Mouse (Mus musculus) layer of hippocampus, adult 9-11 months (tissue): Measurements from ENCODE around the gene Cspg5.

ENCODE experiments used
- DNase-seq: peaks from one replicate; pipeline ENCODE4 v3.0.0; 2022

The Cspg5 gene

DNA sequence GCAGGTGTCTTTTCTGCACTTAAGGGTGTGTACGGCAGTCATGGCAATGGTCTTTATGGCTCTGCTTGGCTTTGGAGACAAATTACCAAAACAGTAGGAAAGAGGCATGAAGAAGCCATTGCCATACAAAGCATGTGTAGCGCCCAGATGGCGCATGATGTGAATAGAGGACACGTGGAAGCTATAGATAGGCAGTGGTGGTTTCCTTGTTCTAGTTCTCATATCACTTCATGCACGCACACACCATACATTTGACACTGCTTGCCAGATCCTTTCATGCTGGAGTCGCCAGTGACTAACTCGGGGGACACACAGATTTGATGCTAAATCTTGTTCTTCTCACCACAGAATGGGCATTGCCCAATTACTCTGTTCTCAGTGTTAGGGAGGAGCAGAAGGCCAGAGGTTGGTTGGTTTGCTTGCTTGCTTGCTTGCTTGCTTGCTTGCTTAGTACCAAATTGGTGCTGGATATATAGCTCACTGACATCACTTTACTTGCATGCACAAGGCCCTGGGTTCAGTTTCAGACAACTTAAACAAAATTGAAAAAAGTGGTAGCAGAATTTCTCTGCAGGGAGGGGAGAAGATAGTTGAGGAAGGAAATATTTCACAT is at the start of gene Cspg5:
Gene Cspg5, plus strand, starts transcription at position 563 of the 613 bp plus-strand sequence.
- no peak for DNase-seq

DNA sequence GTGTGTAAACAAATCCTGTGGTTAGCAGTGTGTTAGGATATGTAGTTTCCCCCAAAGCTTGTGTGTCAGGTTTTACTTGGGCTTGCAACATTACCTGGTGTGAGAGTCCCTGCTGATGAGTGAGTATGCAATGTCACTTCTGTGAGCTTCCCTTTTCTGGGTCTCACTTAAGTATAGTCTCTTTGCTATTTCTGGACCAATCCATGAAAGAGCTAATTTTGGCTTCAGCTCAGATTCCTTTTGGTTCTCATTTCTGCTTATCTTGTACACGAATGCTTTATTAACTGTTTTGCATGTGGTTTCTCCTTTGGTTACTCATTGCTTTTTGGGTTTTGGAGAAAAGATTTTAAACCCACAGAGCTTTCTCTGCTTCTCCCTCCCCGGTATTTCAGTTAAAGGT is 43.7 kb upstream of the Cspg5 start:
- DNase-seq: no peak

DNA sequence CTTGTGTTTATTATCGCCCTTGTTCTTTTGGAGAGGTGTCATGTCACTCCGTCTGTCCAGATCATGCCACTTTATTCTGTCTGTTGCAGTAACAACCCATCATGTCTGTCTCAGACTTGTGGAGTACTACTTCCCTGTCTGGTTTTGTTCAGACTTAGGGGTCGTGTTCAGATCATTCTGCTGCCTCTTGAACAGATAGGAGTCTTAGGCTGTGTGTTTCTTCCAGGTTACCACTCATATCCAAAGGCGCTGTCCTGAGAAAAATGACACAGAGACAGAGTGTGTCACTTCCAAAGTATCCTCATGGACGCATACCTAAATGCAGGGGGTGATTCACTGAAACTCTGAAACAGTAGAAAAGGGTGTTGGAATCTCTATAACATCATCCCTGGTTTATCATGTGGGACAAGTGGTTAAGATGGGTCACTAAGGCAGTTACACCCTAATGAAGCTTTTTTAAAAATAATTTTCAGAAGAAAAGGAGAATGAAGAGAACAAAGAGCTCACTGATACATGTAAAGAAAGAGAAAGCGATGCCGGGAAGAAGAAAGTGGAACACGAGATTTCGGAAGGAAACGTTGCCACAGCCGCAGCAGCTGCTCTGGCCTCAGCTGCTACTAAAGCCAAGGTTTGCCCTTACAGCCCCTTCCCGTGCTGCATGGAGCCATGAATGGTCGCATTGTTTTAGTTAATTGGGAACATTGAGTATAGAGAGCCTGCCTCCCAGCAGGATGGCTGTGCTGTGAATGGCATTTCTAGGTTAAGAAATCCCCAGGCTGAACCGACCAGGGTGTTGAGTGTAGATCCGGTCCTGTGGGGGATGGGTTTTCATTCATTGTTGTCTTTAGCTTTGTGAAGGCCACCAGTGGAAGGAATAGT is 37.8 kb upstream of the Cspg5 start:
- peak; percentile 82 for DNase-seq

DNA sequence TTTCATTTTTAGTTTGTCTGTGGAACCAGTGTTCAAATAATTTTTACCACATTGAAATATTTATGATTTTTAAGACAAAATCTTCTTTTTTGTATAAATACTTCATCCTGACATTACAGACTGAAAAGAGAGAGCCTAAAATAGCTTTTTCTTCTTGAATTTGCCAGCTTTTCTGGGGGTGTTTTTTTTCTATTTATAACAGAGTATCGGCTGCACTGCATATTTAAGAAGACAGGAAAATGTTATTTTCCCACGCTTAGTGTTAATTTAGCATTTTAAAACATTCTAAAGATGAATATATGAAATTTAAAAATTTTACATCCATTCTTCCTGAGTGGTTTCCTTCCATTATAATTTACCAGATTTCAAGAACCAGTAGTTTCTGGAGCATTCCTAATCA is 37.1 kb upstream of the Cspg5 start:
- DNase-seq: no peak

DNA sequence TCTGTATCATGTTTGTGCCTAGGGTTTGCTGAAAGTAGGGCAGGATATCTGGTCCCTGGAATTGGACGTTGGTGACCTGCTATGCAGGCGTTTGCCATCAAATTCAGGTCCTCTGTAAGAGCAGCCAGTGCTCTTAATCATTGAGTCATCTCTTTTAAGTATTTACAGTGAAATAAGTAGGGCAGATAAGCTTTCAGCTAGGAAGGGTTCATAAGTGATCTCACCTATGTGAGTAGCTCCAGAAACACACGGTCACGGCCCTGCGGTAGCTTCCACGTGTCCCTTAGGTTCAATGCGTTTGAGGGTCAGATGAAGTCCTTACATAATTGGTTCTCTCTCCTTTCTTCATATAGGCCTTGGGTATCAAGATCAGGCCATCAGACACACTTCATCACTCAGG is 35.3 kb upstream of the Cspg5 start:
- DNase-seq: no peak

DNA sequence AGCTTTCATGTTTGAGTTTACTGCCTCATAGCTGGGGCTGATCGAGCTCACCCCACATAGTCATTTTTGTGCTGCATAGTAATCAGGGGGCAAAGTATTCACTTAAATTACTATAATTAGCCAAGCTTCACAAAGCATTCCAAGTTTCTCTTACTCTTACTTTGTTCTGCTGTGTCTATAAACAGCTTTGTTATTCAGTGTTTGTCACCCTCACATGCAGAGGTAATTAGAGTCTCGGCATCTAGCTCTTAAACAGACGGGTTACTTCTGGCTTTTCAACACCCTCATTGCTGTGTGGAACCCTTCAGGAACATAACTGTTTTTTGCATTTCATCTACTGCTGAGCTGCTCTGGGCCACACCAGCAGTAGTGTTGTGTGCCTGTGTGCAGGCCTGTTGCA is 34.6 kb upstream of the Cspg5 start:
- DNase-seq: no peak

DNA sequence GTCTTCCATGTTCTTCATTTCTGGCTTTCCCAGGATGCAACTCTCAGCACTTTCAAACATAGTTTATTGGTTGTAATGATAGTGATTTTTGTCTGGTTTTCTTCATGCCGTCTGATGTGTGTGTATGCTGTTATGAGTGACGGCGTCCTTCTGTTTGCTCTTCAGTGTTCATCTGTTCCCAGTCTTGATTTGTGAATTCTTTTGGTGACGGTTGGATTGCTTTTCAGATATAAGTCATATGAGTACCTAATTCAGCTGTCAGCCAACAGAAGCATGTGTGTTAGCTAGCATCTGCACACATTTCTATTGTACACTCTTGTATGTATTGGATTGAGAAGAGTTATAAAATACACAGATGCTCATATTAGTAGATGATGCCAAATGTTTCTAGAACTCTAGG is 19.3 kb upstream of the Cspg5 start:
- DNase-seq: peak; percentile 65

DNA sequence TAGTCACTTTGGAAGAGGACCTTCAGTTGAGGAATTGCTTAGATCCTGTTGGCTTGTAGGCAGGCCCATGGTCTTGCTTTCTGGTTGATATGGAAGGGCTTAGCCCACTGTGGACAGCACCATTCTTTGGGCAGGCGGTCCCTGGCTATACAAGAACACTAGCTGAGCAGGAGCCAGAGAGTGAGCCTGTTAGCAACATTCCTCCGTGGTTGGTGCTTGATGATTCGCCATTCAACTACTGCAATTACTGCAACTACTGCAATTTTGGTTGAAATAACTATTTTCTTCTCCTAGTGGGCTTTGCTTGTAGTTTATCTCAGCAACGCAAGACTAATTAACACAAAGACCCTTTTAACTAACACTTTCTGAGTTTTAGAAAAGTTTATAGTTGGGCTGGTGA is 17.4 kb upstream of the Cspg5 start:
- no peak for DNase-seq

DNA sequence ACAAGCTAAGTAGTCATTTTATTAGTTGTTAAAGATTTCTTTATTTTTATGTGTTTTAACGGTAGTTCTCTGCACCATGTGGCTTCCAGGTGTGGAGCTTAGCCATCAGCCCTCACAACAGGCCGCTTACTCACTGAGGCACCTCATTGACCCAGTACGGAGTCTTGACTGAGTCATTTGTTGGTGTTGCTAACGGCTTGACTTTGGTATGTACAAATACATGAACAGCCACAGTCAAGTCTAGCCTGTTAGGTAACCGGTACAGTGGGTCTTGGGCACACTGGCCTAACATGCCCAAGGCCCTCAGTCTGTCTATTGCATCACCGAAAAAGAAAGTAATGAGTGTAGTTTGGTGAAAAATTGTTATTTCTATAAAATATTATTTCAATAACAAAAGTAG is 14.9 kb upstream of the Cspg5 start:
- no peak for DNase-seq

DNA sequence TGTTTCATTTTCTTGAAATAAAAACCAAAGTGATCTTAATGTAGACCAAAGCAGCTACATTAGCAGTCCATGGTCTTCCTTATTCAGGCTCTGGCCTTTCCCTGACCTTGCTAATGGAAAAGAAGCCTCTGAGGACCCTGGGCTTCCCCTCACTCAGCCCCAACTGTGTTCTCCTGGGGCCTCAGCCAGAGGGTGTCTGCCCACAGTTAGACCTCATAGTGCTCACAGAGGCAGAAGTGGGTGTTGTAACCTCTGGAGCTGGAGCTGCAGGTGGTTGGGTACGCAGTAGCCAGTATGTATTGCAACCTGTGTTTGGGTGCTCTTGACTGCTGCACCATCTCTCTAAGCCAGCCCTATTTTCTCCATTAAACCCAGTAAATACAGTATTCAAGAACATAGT is 14.5 kb upstream of the Cspg5 start:
- no peak for DNase-seq

DNA sequence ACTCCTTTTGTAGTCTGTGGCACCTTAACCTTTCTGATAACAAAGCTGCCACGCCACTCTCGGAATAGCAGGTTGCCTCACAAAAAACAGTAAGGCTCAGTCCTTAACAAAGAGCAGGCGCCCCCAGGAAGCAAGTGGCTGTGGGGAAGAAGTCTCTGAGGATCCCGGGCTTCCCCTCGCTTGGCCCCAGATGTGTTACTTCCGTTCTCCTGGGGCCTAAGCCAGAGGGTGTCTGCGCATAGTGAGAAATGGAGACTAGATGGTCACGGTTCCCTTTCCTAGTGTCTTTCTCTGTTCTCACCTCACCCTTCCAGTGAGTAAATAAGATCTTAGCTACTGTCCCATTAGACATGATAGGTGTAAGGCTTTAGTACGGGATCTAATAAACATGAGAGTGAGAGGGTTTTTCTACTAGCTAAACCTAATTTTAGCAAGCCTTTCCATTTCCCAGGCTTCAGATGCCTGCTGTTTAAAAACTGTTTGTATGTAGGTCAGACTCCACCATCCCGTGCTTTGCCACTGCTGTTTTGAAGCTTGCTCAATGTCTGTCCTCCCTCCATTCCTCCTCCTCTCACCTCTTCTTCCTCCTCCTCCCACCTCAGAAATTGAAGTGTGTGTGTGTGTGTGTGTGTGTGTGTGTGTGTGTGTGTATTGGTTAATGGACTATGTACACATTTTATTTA is 13.9 kb upstream of the Cspg5 start:
- DNase-seq: no peak

DNA sequence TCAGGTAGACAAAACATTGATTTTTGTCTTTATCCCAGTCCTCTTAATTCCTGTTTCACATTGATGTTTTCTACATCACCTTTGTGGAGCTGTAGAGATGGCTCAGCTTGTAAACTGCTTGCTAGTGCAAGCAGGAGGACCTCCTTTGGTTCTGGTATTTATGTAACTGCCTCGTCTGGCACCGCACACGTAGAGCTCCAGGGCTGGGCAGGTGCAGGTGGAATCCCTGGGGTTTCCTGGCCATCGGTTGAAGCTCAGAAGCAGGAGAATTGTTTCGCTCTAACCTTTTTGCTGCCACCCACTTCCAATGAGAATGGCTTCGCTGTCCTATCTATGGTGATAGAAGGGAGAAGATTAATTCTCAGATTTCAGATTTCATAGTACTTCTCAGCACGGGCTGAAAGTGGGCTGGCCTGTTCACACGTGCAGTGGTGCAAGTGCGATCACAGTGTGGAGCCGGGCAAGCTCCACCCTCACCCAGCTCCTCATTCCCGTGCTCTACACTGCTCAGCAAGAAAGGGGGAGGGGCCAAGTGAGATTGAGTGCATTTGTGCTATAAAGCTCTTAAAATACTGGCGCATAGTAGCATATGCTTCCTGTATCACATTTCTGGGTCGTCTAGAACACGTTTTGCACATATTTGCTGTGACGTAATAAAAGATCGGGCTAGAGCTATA is 13.1 kb upstream of the Cspg5 start:
- DNase-seq: peak; percentile 22

DNA sequence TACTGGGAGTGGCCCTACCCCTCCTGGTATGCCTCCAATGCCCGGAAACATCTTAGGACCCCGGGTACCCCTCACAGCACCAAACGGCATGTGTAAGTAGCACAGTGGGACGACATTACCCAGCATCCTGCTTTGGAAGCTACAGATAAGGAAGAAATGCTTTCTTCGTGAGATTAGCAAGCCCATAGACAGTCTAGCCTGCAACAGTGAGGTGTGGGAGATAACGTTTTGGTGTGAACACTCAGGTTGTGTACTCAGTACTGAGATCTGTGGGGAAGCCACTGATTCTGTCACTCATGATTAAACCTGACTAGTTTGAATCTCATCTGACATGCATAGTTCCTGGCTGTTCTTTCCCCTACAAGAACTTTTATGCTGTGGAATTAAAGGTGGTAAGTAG is 8.6 kb upstream of the Cspg5 start:
- DNase-seq: no peak

DNA sequence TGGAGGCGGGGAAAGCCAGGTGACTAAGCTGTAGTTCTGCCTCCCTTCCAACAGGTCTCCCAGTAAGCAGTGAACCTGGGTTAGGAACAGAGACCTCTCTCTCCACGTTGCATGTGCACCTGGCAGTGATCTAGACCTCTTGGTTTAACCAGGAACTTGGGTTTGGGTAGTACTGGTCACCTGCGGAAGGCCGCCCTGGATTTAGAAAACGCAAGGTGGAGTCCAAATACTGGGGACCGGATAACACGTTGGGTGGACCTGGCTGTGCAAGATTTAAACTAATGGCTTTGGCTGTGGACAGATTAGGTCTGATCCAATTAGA is 945 bp downstream of the Cspg5 start:
- DNase-seq: no peak

DNA sequence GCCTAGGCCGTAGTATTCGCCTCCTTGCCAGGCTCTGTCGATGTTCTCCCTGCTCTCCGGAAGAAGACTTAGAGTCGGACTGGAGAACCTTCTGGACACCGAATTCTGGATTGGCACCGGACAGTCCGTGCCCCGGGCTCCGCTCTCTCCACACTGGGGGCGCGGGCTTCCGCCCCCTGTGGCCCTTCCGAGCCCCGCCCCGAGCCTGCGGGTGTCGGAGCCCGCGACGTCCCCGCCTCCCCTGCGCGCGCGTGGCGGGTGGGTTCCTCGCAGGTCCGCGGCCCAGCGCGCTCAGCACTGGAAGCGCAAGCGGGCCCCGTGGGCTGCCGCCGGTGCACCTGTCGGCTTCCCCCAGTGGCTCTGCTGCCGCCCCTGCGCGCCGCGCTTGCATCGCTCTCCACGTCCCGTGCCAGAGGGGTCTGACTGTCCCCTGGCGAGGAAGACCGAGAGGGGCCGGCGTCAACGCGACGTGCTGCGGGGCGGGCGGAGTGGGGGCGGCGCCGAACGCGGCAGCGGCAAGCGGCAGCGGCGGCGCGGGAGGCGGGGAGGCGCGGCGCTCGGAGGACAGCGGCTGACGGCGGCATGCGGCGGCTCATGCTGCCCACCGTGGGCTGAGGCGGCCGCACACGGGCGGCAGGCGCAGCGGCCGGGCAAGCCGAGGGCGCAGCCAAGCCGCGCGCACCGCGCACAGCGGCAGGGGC is 1.5 kb downstream of the Cspg5 start:
- DNase-seq: peak; percentile 58

DNA sequence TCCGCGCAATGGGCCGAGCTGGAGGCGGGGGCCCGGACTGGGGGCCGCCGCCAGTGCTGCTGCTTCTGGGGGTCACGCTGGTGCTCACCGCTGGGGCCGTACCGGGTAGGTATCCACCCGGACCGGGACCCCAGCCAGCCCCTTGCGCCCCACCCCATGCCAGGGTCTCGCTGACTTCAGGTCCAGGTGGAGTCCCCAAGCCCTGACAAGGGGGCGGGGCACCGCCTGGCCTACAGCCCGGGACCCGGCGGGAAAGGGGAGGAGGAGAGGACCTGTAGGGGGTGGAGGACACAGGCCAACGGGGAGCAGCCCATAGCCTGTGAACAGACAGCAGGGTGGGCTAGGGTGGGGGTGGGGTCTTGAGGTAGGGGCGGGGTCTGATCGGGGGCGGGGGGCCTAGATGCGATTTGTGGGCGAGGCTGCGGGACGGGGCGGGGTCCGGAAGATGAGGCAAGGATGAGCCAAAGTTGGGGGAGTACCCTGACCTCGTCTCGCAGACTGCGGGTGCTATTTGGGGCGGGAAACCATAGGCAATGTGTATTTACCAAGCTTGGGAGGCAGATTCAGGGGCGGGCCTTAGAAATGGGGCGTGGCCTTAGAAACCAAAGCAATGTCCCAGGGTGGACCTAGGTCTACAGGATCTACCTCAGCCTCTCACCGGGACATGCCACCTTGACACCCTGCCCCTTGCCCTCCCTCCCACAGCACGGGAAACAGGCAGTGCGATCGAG is 2.2 kb downstream of the Cspg5 start:
- DNase-seq: peak; percentile 69

DNA sequence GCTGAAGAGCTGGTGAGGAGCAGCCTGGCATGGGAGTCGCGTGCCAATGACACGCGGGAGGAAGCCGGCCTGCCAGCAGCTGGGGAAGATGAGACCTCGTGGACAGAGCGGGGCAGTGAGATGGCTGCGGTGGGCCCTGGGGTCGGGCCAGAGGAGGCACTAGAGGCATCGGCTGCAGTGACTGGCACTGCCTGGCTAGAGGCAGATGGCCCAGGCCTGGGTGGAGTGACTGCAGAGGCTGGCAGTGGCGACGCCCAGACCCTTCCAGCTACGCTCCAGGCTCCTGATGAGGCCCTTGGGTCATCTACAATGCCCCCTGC is 2.7 kb downstream of the Cspg5 start:
- DNase-seq: no peak

DNA sequence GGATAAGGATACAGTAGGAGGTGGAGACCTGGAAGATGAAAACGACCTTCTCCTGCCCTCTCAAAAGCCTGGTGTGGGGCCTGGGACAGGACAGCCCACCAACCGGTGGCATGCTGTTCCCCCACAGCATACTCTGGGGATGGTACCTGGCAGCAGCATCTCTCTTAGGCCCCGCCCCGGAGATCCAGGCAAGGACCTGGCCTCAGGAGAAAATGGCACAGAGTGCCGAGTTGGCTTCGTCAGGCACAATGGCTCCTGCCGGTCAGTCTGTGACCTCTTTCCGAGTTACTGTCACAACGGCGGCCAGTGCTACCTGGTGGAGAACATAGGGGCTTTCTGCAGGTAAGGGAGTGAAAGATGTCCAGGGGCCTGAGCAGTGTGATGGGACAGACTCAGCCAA is 3.5 kb downstream of the Cspg5 start:
- no peak for DNase-seq

DNA sequence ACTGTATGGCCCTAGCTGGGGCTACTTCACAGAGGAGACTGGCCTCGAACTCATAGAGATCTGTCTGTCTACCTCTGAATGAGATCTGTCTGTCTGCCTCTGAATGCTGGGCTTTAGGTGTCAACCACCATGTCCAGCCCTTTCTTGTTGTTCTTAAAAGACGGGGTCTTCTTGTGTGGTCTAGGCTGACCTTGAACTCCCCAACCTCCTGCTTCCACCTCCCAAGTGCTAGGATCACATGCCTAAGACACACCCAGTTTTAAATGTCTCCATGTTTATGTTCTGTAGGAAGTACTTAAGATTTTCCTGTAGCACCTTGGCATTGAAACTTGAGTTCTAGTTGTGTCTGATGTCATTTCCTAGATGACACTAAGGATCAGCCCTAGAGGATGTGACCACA is 5.3 kb downstream of the Cspg5 start:
- no peak for DNase-seq

DNA sequence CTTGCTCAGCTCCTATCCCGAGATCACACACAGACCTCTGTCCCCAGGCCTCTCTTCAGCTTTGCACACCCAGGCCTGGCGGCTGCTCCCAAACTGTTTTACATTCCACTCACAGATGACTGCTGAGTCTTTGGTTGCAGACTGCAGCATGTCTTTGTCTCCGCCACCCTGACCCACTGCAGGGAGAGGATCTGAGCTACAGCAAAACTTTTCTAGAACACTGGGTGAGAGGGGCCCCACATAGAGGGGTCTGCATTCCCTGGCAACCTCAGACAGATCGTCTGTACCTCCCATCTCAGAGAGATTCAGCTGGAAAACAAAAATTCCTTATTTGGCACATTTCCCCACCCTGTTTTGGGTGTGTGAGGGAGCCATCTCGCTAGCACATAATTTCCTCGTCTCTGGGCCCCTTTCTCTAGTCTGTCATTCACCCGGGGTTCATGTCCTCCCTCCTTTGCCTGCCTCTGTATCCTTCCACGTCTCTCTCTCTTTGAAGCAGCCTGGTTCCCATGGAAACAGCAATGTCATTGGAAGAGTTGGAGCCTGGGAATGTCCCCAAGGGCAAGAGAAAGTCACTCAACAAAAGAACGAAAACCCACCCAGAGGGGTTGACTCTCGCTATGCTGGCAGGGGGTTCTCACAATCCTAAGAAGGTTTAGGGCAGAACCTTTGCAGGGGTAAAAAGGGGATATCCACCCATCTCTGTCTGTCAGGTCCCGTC is 6.4 kb downstream of the Cspg5 start:
- DNase-seq: peak; percentile 60

DNA sequence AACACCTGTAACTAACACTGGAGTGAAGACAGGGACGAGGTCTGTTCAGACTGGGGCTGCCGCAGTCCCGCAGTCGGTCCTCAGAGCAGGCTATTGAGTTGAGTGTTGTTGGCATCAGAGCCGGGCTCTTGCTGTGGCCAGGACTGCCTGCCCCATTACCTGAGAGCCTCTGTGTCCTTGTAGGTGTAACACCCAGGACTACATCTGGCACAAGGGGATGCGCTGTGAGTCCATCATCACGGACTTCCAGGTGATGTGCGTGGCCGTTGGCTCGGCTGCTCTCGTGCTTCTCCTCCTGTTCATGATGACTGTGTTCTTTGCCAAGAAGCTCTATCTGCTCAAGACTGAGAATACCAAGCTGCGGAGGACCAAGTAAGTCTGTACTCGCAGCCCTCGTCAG is 7.2 kb downstream of the Cspg5 start:
- no peak for DNase-seq
